Mouse (Mus musculus) CH12.LX (cell line): ENCODE measurements around the gene Dagla. TPM values are rescaled to one million over a fixed set of nuclear protein-coding genes. Genes with fewer than 3 reads are reported as not detected.

Source experiments
- DNase-seq: peaks from one replicate; pipeline ENCODE4 v3.0.0-alpha.2; 2013; ENCODE audit errors: extremely low read depth
- H3K27ac ChIP-seq: 2 replicates; pipeline ENCODE4 v1.5.1; 2012; ENCODE audit warnings: low read depth, mild to moderate bottlenecking, control low read depth, moderate library complexity; ENCODE audit not compliant: insufficient read depth
- H3K27me3 ChIP-seq: replicated peaks from 2 replicates; pipeline ENCODE3; 2012; ENCODE audit warnings: inconsistent platforms
- H3K36me3 ChIP-seq, 2 experiments: replicated peaks in 1 of 2; 2 replicates each; pipeline versions ENCODE3 to v1.6.1; 2012; ENCODE audit warnings: inconsistent platforms in 1 of 2, low read length in 1 of 2, mild to moderate bottlenecking in 1 of 2, mixed read lengths in 1 of 2, moderate library complexity in 1 of 2; ENCODE audit not compliant: control insufficient read depth in 1 of 2, insufficient read depth in 1 of 2
- H3K4me1 ChIP-seq, 2 experiments: 2 replicates each; pipeline ENCODE4 v1.6.1; 2012; ENCODE audit warnings: inconsistent platforms in 1 of 2, moderate library complexity in 1 of 2; ENCODE audit not compliant: insufficient read depth in 2 of 2, control insufficient read depth in 1 of 2
- H3K4me2 ChIP-seq: 2 replicates; pipeline ENCODE4 v1.6.1; 2012; ENCODE audit warnings: low read depth, mild to moderate bottlenecking, control low read depth; ENCODE audit not compliant: poor library complexity, insufficient read depth, severe bottlenecking
- H3K4me3 ChIP-seq, 3 experiments: fragments of 150-350 bp in 1 of 3; sonication (generic) in 1 of 3; replicated peaks in 1 of 3; 2 replicates each; pipeline versions ENCODE3 to v1.5.1; 2011 to 2012; ENCODE audit warnings: low read depth in 2 of 3, low read length in 2 of 3, mild to moderate bottlenecking in 2 of 3, moderate library complexity in 2 of 3, control low read depth in 1 of 3, improper control_type of control experiment in 1 of 3, inconsistent platforms in 1 of 3, mixed read lengths in 1 of 3; ENCODE audit not compliant: poor library complexity in 1 of 3
- H3K79me2 ChIP-seq: replicated peaks from 2 replicates; pipeline ENCODE4 v1.6.1; 2012; ENCODE audit warnings: mild to moderate bottlenecking, moderate library complexity; ENCODE audit not compliant: control insufficient read depth, poor library complexity, insufficient read depth, severe bottlenecking; ENCODE audit errors: extremely low read depth
- H3K9ac ChIP-seq: 2 replicates; pipeline ENCODE4 v1.6.1; 2012; ENCODE audit warnings: low read depth, mild to moderate bottlenecking, control low read depth, moderate library complexity; ENCODE audit not compliant: insufficient read depth
- H3K9me3 ChIP-seq: replicated peaks from 2 replicates; pipeline ENCODE3; 2012; ENCODE audit warnings: low read length, inconsistent platforms, mixed read lengths
- BHLHE40 ChIP-seq: IDR thresholded peaks from 2 replicates; pipeline ENCODE4 v1.6.1; 2011; ENCODE audit warnings: mild to moderate bottlenecking, low read depth, low read length, improper control_type of control experiment
- CTCF ChIP-seq, 2 experiments: IDR thresholded peaks in 1 of 2; conservative IDR thresholded peaks in 1 of 2; 2 replicates each; pipeline ENCODE4 v1.5.1; 2011 to 2012; ENCODE audit warnings: low read depth in 2 of 2, low read length in 2 of 2, improper control_type of control experiment in 1 of 2, inconsistent platforms in 1 of 2, mild to moderate bottlenecking in 1 of 2, moderate library complexity in 1 of 2
- ELF1 ChIP-seq: IDR thresholded peaks from 2 replicates; pipeline ENCODE4 v1.6.1; 2014; ENCODE audit warnings: low read depth, mild to moderate bottlenecking, inconsistent platforms, low read length, improper control_type of control experiment
- EP300 ChIP-seq: IDR thresholded peaks from 2 replicates; pipeline ENCODE4 v1.6.1; 2011; ENCODE audit warnings: low read length, improper control_type of control experiment
- ETS1 ChIP-seq: conservative IDR thresholded peaks from 2 replicates; pipeline ENCODE4 v1.6.1; 2012; ENCODE audit warnings: low read depth, mild to moderate bottlenecking, inconsistent platforms, low read length, improper control_type of control experiment, moderate library complexity
- GABPA ChIP-seq: IDR thresholded peaks from 2 replicates; pipeline ENCODE4 v1.6.1; 2012; ENCODE audit warnings: low read depth, low read length, improper control_type of control experiment, inconsistent platforms; ENCODE audit not compliant: insufficient replicate concordance
- HCFC1 ChIP-seq: IDR thresholded peaks from 2 replicates; pipeline ENCODE4 v1.6.1; 2012; ENCODE audit warnings: low read depth, mild to moderate bottlenecking, inconsistent platforms, low read length, improper control_type of control experiment
- JUN ChIP-seq: IDR thresholded peaks from 2 replicates; pipeline ENCODE4 v1.6.1; 2011; ENCODE audit warnings: low read depth, mild to moderate bottlenecking, low read length, improper control_type of control experiment, moderate library complexity; ENCODE audit not compliant: insufficient read depth
- JUND ChIP-seq: conservative IDR thresholded peaks from 2 replicates; pipeline ENCODE4 v1.6.1; 2011; ENCODE audit warnings: low read depth, low read length, improper control_type of control experiment
- MAFK ChIP-seq: IDR thresholded peaks from 2 replicates; pipeline ENCODE4 v1.6.1; 2011; ENCODE audit warnings: low read length, improper control_type of control experiment; ENCODE audit not compliant: insufficient replicate concordance
- MAX ChIP-seq: IDR thresholded peaks from 2 replicates; pipeline ENCODE4 v1.6.1; 2011; ENCODE audit warnings: low read length, improper control_type of control experiment
- MAZ ChIP-seq: IDR thresholded peaks from 2 replicates; pipeline ENCODE4 v1.6.1; 2012; ENCODE audit warnings: low read depth, mild to moderate bottlenecking, inconsistent platforms, low read length, improper control_type of control experiment, moderate library complexity
- MEF2A ChIP-seq: IDR thresholded peaks from 2 replicates; pipeline ENCODE4 v1.6.1; 2014; ENCODE audit warnings: low read depth, mild to moderate bottlenecking, inconsistent platforms, low read length, improper control_type of control experiment, borderline replicate concordance
- NRF1 ChIP-seq: IDR thresholded peaks from 2 replicates; pipeline ENCODE4 v1.6.1; 2014; ENCODE audit warnings: low read depth, mild to moderate bottlenecking, inconsistent platforms, low read length, improper control_type of control experiment, moderate library complexity
- PAX5 ChIP-seq: IDR thresholded peaks from 2 replicates; pipeline ENCODE4 v1.6.1; 2012; ENCODE audit warnings: low read length, inconsistent platforms, mixed read lengths
- POLR2A ChIP-seq: IDR thresholded peaks from 2 replicates; pipeline ENCODE4 v1.6.1; 2011; ENCODE audit warnings: low read depth, mild to moderate bottlenecking, improper control_type of control experiment, low read length
- RAD21 ChIP-seq: IDR thresholded peaks from 2 replicates; pipeline ENCODE4 v1.6.1; 2011; ENCODE audit warnings: low read depth, mild to moderate bottlenecking, low read length, improper control_type of control experiment, moderate library complexity
- RCOR1 ChIP-seq: conservative IDR thresholded peaks from 2 replicates; pipeline ENCODE4 v1.6.1; 2012; ENCODE audit warnings: low read depth, mild to moderate bottlenecking, inconsistent platforms, low read length, improper control_type of control experiment
- SIN3A ChIP-seq: IDR thresholded peaks from 2 replicates; pipeline ENCODE4 v1.6.1; 2012; ENCODE audit warnings: low read length, improper control_type of control experiment, inconsistent platforms
- TBP ChIP-seq: conservative IDR thresholded peaks from 2 replicates; pipeline ENCODE4 v1.6.1; 2011; ENCODE audit warnings: low read depth, low read length, improper control_type of control experiment
- TCF12 ChIP-seq: IDR thresholded peaks from 2 replicates; pipeline ENCODE4 v1.6.1; 2014; ENCODE audit warnings: low read depth, mild to moderate bottlenecking, inconsistent platforms, low read length, improper control_type of control experiment
- UBTF ChIP-seq: IDR thresholded peaks from 2 replicates; pipeline ENCODE4 v1.6.1; 2012; ENCODE audit warnings: low read depth, mild to moderate bottlenecking, inconsistent platforms, low read length, improper control_type of control experiment, moderate library complexity
- USF1 ChIP-seq: IDR thresholded peaks from 2 replicates; pipeline ENCODE4 v1.6.1; 2014; ENCODE audit warnings: low read depth, mild to moderate bottlenecking, inconsistent platforms, low read length, improper control_type of control experiment
- USF2 ChIP-seq: conservative IDR thresholded peaks from 2 replicates; pipeline ENCODE4 v1.6.1; 2011; ENCODE audit warnings: low read depth, low read length, improper control_type of control experiment
- ZC3H11A ChIP-seq: IDR thresholded peaks from 2 replicates; pipeline ENCODE4 v1.6.1; 2012; ENCODE audit warnings: low read depth, mild to moderate bottlenecking, inconsistent platforms, low read length, improper control_type of control experiment
- ZKSCAN1 ChIP-seq: IDR thresholded peaks from 2 replicates; pipeline ENCODE4 v1.6.1; 2012; ENCODE audit warnings: low read depth, inconsistent platforms, low read length, improper control_type of control experiment, borderline replicate concordance
- ZNF384 ChIP-seq: IDR thresholded peaks from 2 replicates; pipeline ENCODE4 v1.6.1; 2012; ENCODE audit warnings: low read depth, low read length, improper control_type of control experiment, inconsistent platforms
- dilution Hi-C: fragments of 300-500 bp; cut with MboI; formaldehyde crosslinking; loops from 2 replicates; pipeline ENCODE4 v1.14.3; 2020; ENCODE audit warnings: low sequenced_read_pairs; ENCODE audit not compliant: extremely low pct_unique_long_range_greater_than_20kb, extremely low pct_ligation_motif_present
- in situ Hi-C: fragments of 300-500 bp; cut with MboI; formaldehyde crosslinking; loops from 3 replicates; pipeline ENCODE4 v1.14.3; 2019; ENCODE audit warnings: low sequenced_read_pairs, low pct_ligation_motif_present, low pct_unique_long_range_greater_than_20kb, mixed read lengths
- polyA plus RNA-seq: library from polyadenylated mRNA; unstranded; fragments of >175 nt; gene quantifications from 2 replicates; pipeline ENCODE4 v1.2.1, GENCODE M21; 2012; ENCODE audit warnings: low read depth; ENCODE audit not compliant: insufficient read length
- total RNA-seq, 2 experiments: library from RNA; depleted of rRNA; stranded (reverse); fragments of 300-350 nt in 1 of 2; fragments of >200 nt in 1 of 2; gene quantifications; 2 replicates each; pipeline ENCODE4 v1.2.3; 2012 to 2014

The Dagla gene
- total and polyA plus RNA-seq, 3 experiments, result 0.21 to 0.55 TPM; not detected in 1

DNA sequence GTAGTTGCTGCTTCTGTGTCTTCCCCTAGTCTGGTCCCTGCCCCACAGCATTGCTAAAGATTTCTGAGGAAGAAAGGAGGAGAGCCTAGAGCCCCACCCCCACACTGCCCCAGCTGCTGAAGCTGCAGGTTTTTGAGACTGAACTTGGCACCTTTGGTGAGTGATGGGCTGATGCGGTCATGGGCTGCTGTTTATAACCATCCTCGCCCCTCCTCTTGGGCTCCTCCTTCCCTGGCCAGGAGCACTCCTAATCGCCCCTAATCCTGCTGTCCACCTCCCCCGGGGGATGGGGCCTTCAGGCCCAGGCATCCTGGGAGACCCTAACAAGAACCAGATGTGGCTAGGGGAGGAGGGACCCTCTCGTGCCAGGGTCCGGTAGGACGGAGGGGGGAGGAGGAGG lies 73.7 kb downstream of the Dagla start:
- Histone ChIP-seq H3K4me2 (no peak overlapping the region), H3K36me3 (no peaks in the 10 kb centered on the region), H3K4me3 (no peak overlapping the region), H3K9ac (no peak overlapping the region), H3K4me1 (no peaks in the 10 kb centered on the region), H3K27me3 (peaks cover 98% of the 10 kb centered on the region), H3K9me3 (no peaks in the 10 kb centered on the region), H3K27ac (no peak overlapping the region), H3K79me2 (no peaks in the 10 kb centered on the region)
- TF ChIP-seq RCOR1, result no peak
- TF ChIP-seq MEF2A, result no peak
- no peak for TF ChIP-seq SIN3A
- no peak for TF ChIP-seq TBP
- no peak for TF ChIP-seq ETS1
- TF ChIP-seq UBTF, result no peak
- no peak for TF ChIP-seq MAFK
- no peak for TF ChIP-seq USF1
- no peak for TF ChIP-seq GABPA
- TF ChIP-seq EP300, result no peak
- TF ChIP-seq POLR2A, result no peak
- dilution Hi-C loops, result no loop called here
- DNase-seq, result no peak
- in situ Hi-C loops, result no loop called here

DNA sequence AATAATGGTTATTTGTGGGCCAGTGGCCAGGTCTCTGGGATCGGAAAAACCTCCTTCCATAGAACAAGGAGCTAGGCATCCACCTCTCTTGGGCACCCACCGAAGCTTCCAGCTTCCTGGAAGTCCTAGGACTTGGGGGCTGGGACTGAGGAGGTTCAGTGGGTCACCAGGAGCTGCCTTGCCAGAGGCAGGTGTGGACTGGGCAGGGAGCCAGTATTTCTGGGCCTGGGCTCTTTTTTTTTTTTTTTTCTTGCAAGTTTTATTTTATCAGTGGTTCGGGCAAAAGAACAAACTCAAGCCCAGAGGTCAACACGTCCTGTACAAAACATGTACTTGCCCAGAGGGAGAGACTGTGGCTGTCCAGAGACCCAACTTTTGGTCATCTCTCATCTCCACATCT lies 78.9 kb downstream of the Dagla start:
- TF ChIP-seq ZC3H11A (no peak), USF2 (no peak), MAZ (no peak), GABPA (no peak), ELF1 (no peak), MAFK (no peak), TBP (no peak), RCOR1 (no peak), JUN (no peak), ZKSCAN1 (no peak), JUND (no peak), HCFC1 (no peak), TCF12 (no peak), PAX5 (no peak), NRF1 (no peak), BHLHE40 (no peak), CTCF (conservative IDR thresholded peaks at IDR 0.05 in 1 of 2, IDR thresholded peaks at IDR 0.05 in 1 of 2; ENCODE audit: low read depth in 2 of 2, low read length in 2 of 2) (no peak), MAX (no peak), ZNF384 (no peak), RAD21 (no peak)
- TF ChIP-seq, all 38 proteins: peak for 0
- no peaks in the 10 kb centered on the region for H3K9me3 ChIP-seq
- no peaks in the 10 kb centered on the region; a peak in 1 of 4 replicates for H3K4me1 ChIP-seq
- no peaks in the 10 kb centered on the region for H3K79me2 ChIP-seq
- in situ Hi-C loops, result no loop called here
- no peak overlapping the region for H3K9ac ChIP-seq
- peaks cover 80% of the 10 kb centered on the region for H3K27me3 ChIP-seq
- no peak overlapping the region for H3K4me2 ChIP-seq
- dilution Hi-C loops, result no loop called here
- DNase-seq, result no peak
- no peak overlapping the region for H3K4me3 ChIP-seq
- no peak overlapping the region for H3K27ac ChIP-seq
- no peaks in the 10 kb centered on the region for H3K36me3 ChIP-seq
